Mouse (Mus musculus) kidney, adult 9 months (tissue): ENCODE results near the gene Atg4a.

Experiments used
- DNase-seq: peaks from one replicate; pipeline ENCODE4 v3.0.0; 2022

Gene Atg4a

GRCm38 (mm10) chrX:141165067-141165466, 208.4 kb downstream of the Atg4a start:
- no peak for DNase-seq

GRCm38 (mm10) chrX:141175353-141175752, 218.6 kb downstream of the Atg4a start:
- DNase-seq = peak; percentile 14

- DNase-seq = no peak
Measured at GRCm38 (mm10) chrX:141195036-141195435, 238.3 kb downstream of the Atg4a start.

- no peak for DNase-seq
Measured at GRCm38 (mm10) chrX:141198993-141199392, 242.3 kb downstream of the Atg4a start.

GRCm38 (mm10) chrX:141212802-141213201, 256.1 kb downstream of the Atg4a start:
- peak; percentile 20 for DNase-seq
